In the genomic region with DNA sequence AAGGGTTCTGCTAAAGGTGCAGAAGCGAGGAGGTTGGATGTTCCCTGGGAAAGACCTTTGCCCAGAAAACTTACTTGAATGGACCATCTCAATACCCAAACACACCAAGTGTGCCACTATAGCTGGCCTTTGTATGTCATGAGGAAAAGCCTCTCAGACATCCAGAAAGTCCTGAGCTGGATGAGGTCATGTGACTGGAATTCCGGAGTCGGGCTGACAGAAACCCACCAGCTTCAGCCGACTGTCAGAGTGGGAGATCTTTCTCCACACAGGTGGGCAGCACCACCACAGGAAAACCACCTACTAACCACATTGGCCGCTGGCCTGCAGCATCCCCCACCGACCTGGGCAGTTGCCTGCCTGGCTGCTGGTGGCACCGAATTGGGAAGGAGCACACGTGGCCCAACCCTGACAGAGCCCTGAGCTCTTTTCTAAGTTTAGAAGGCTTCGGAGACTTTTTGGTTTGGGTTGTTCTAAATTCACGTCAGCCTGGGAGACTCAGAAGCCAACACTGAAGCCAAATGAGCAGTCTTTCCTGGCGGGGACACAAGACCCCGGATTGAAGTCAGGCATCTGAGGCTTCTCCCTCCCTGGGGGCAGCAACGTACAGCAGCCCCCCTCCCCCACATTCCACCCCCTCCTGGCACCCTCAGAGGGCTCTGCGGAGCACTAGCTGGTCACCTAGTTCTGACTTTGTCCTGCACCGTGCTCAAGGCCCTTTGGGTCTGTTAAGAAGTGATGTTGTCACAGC, we compare ENCODE assay signal across 22 mouse cellular contexts.
DNase-seq lines count a peak whose midpoint lies in the region; ATAC-seq and TF ChIP-seq lines count a peak whose summit lies in the region.
"Had no signal": no experiment of that assay in that cellular context is flagged by ENCODE, and none has a peak within 500 bp of the region (broad histone marks: within the 10 kb centered on the region; RNA-seq: fewer than 3 reads in every experiment).

No protein-coding gene starts in this region.

- 48% methylated on average over 15 of the region's 15 CpGs for WGBS in heart, adult 2 months
- WGBS in intestine, embryonic 14.5 days = 81% methylated on average over 15 of the region's 15 CpGs
- 79% methylated on average over 15 of the region's 15 CpGs for WGBS in intestine, postnatal 0 days
- 56% methylated on average over 15 of the region's 15 CpGs for WGBS in heart, embryonic 16.5 days
- WGBS in stomach, embryonic 15.5 days = 69% methylated on average over 15 of the region's 15 CpGs
- 85% methylated on average over 15 of the region's 15 CpGs for WGBS in kidney, embryonic 14.5 days

- H3K36me3 ChIP-seq in heart, adult 2 months (ENCODE audit: control insufficient read depth, insufficient read depth, low read length) = peaks cover 25% of the 10 kb centered on the region
- H3K36me3 ChIP-seq in intestine, embryonic 14.5 days (ENCODE audit: control insufficient read depth, insufficient read depth, low read length) = no peaks in the 10 kb centered on the region
- no peaks in the 10 kb centered on the region for H3K36me3 ChIP-seq in intestine, postnatal 0 days (ENCODE audit: control insufficient read depth, insufficient read depth)
- H3K36me3 ChIP-seq in heart, embryonic 16.5 days (ENCODE audit: control insufficient read depth, insufficient read depth) = peaks cover 5% of the 10 kb centered on the region; the same call in 1 of the 2 replicates
- no peaks in the 10 kb centered on the region for H3K36me3 ChIP-seq in stomach, embryonic 15.5 days
- H3K36me3 ChIP-seq in kidney, embryonic 14.5 days (ENCODE audit: control insufficient read depth, insufficient read depth, low read length) = peaks cover 3% of the 10 kb centered on the region; the same call in 1 of the 2 replicates
- H3K36me3 ChIP-seq: G1E; hindbrain, embryonic 12.5 days; liver, embryonic 13.5 days; midbrain, embryonic 15.5 days; neural tube, embryonic 13.5 days had no signal

- no peak for TF ChIP-seq CTCF in heart, adult 2 months (IDR thresholded peaks at IDR 0.05)
- TF ChIP-seq CTCF in intestine, postnatal 0 days (IDR thresholded peaks at IDR 0.05; ENCODE audit: low read depth) = no peak

- peak overlapping the region; percentile 79 for H3K27ac ChIP-seq in heart, adult 2 months
- peak overlapping the region; percentile 22; the same call in 1 of the 2 replicates for H3K27ac ChIP-seq in intestine, embryonic 14.5 days (ENCODE audit: low read depth)
- no peak overlapping the region for H3K27ac ChIP-seq in intestine, postnatal 0 days (ENCODE audit: low read depth, low read length)
- H3K27ac ChIP-seq in heart, embryonic 16.5 days (ENCODE audit: low read length) = peak overlapping the region; percentile 74
- H3K27ac ChIP-seq in stomach, embryonic 15.5 days = peak overlapping the region; percentile 27; the same call in 1 of the 2 replicates
- no peak overlapping the region for H3K27ac ChIP-seq in kidney, embryonic 14.5 days (ENCODE audit: low read depth, low read length)
- H3K27ac ChIP-seq: hindbrain, embryonic 12.5 days; kidney, embryonic 15.5 days; liver, embryonic 13.5 days; midbrain, embryonic 15.5 days; neural tube, embryonic 13.5 days had no signal

- H3K79me2 ChIP-seq in heart, adult 2 months (replicated peaks; ENCODE audit: control insufficient read depth, insufficient read depth, low read length) = no peaks in the 10 kb centered on the region

- H3K4me2 ChIP-seq in intestine, embryonic 14.5 days (ENCODE audit: low read length) = no peak overlapping the region
- no peak overlapping the region for H3K4me2 ChIP-seq in intestine, postnatal 0 days (replicated peaks; ENCODE audit: low read depth)
- no peak overlapping the region for H3K4me2 ChIP-seq in heart, embryonic 16.5 days (ENCODE audit: low read depth, low read length)
- H3K4me2 ChIP-seq in stomach, embryonic 15.5 days = no peak overlapping the region
- H3K4me2 ChIP-seq in kidney, embryonic 14.5 days (replicated peaks; ENCODE audit: low read depth, low read length) = no peak overlapping the region
- H3K4me2 ChIP-seq: hindbrain, embryonic 12.5 days; kidney, embryonic 15.5 days; liver, embryonic 13.5 days; midbrain, embryonic 15.5 days; neural tube, embryonic 13.5 days had no signal

- no peak for TF ChIP-seq POLR2A in heart, adult 2 months (IDR thresholded peaks at IDR 0.05; ENCODE audit: insufficient read depth, low read depth, low read length)

- H3K4me3 ChIP-seq in heart, adult 2 months = no peak overlapping the region
- no peak overlapping the region for H3K4me3 ChIP-seq in intestine, embryonic 14.5 days (ENCODE audit: low read depth, low read length)
- H3K4me3 ChIP-seq in intestine, postnatal 0 days (ENCODE audit: low read depth, low read length) = no peak overlapping the region
- H3K4me3 ChIP-seq in heart, embryonic 16.5 days (ENCODE audit: low read length) = no peak overlapping the region
- no peak overlapping the region for H3K4me3 ChIP-seq in stomach, embryonic 15.5 days (replicated peaks)
- H3K4me3 ChIP-seq in kidney, embryonic 14.5 days (ENCODE audit: low read length) = no peak overlapping the region
- H3K4me3 ChIP-seq: hindbrain, embryonic 12.5 days; kidney, embryonic 15.5 days; liver, embryonic 13.5 days; midbrain, embryonic 15.5 days; neural tube, embryonic 13.5 days had no signal

- no peaks in the 10 kb centered on the region for H3K27me3 ChIP-seq in heart, adult 2 months (ENCODE audit: control insufficient read depth, insufficient read depth, low read length)
- H3K27me3 ChIP-seq in intestine, embryonic 14.5 days (replicated peaks; ENCODE audit: control insufficient read depth, insufficient read depth, low read length) = no peaks in the 10 kb centered on the region
- no peaks in the 10 kb centered on the region for H3K27me3 ChIP-seq in intestine, postnatal 0 days (replicated peaks; ENCODE audit: control insufficient read depth, insufficient read depth, low read length)
- H3K27me3 ChIP-seq in heart, embryonic 16.5 days (ENCODE audit: control insufficient read depth, insufficient read depth, low read length) = no peaks in the 10 kb centered on the region
- no peaks in the 10 kb centered on the region for H3K27me3 ChIP-seq in stomach, embryonic 15.5 days (replicated peaks)
- H3K27me3 ChIP-seq in kidney, embryonic 14.5 days (ENCODE audit: control insufficient read depth, insufficient read depth, low read length) = no peaks in the 10 kb centered on the region
- H3K27me3 ChIP-seq: hindbrain, embryonic 12.5 days; kidney, embryonic 15.5 days; liver, embryonic 13.5 days; midbrain, embryonic 15.5 days; neural tube, embryonic 13.5 days; Patski had no signal

- H3K4me1 ChIP-seq in heart, adult 2 months (ENCODE audit: control insufficient read depth, insufficient read depth, low read length) = peaks cover 44% of the 10 kb centered on the region
- H3K4me1 ChIP-seq in intestine, embryonic 14.5 days (replicated peaks; ENCODE audit: control insufficient read depth, insufficient read depth, low read length) = peaks cover 39% of the 10 kb centered on the region
- peaks cover 3% of the 10 kb centered on the region for H3K4me1 ChIP-seq in intestine, postnatal 0 days (replicated peaks; ENCODE audit: control insufficient read depth, insufficient read depth, low read length)
- peaks cover 39% of the 10 kb centered on the region for H3K4me1 ChIP-seq in heart, embryonic 16.5 days (ENCODE audit: control insufficient read depth, insufficient read depth, low read length)
- H3K4me1 ChIP-seq in stomach, embryonic 15.5 days = peaks cover 27% of the 10 kb centered on the region
- H3K4me1 ChIP-seq in kidney, embryonic 14.5 days (ENCODE audit: control insufficient read depth, insufficient read depth, low read length) = peaks cover 16% of the 10 kb centered on the region
- H3K4me1 ChIP-seq: liver, embryonic 13.5 days; midbrain, embryonic 15.5 days had no signal

- TF ChIP-seq EP300 in heart, adult 2 months (IDR thresholded peaks at IDR 0.05; ENCODE audit: insufficient read depth, low read depth, low read length) = no peak

- intact Hi-C loops in heart, adult 2 months (cut with DNase I) = loop anchor here (1.0 kb wide), 1 partner anchor 45 kb away; no protein-coding TSS in a partner anchor

- no peak for DNase-seq in heart, adult 2 months
- DNase-seq in heart, postnatal 4 days = no peak
- DNase-seq in intestine, embryonic 14.5 days (ENCODE audit: low spot score) = no peak
- DNase-seq: adrenal gland, postnatal 36 days; cerebellum, adult 11-12 months; cerebellum, postnatal 14 days; kidney, postnatal 36 days; liver, embryonic 13.5 days; lung, adult 2 months; lung, postnatal 36 days; right cerebral cortex, postnatal 4 days had no signal

- H3K9ac ChIP-seq in heart, adult 2 months (ENCODE audit: low read depth, low read length) = peak overlapping the region; percentile 48
- H3K9ac ChIP-seq in intestine, embryonic 14.5 days (ENCODE audit: low read length) = no peak overlapping the region
- H3K9ac ChIP-seq in intestine, postnatal 0 days (ENCODE audit: low read depth, low read length) = no peak overlapping the region
- H3K9ac ChIP-seq in heart, embryonic 16.5 days (ENCODE audit: low read length) = peak overlapping the region; percentile 41
- H3K9ac ChIP-seq in stomach, embryonic 15.5 days = no peak overlapping the region
- H3K9ac ChIP-seq in kidney, embryonic 14.5 days (ENCODE audit: low read depth, low read length) = no peak overlapping the region
- H3K9ac ChIP-seq: hindbrain, embryonic 12.5 days; kidney, embryonic 15.5 days; liver, embryonic 13.5 days; midbrain, embryonic 15.5 days; neural tube, embryonic 13.5 days had no signal

- ATAC-seq in intestine, embryonic 14.5 days (replicated peaks; ENCODE audit: low FRiP score, low TSS enrichment, low read depth) = no peak
- no peak for ATAC-seq in intestine, postnatal 0 days
- ATAC-seq in heart, embryonic 16.5 days (replicated peaks; ENCODE audit: extremely low read depth, insufficient read depth, low FRiP score) = no peak
- no peak for ATAC-seq in stomach, embryonic 15.5 days (ENCODE audit: insufficient read depth, low FRiP score, low read depth)
- ATAC-seq in kidney, embryonic 14.5 days (ENCODE audit: low FRiP score, low TSS enrichment) = no peak
- ATAC-seq in megakaryocyte progenitor cell, adult 5-6 weeks (replicated peaks; ENCODE audit: poor library complexity) = no peak
- ATAC-seq: midbrain, embryonic 15.5 days; Patski had no signal

- H3K9me3 ChIP-seq in intestine, embryonic 14.5 days (ENCODE audit: control insufficient read depth, low read length) = no peaks in the 10 kb centered on the region
- H3K9me3 ChIP-seq in intestine, postnatal 0 days (ENCODE audit: control insufficient read depth) = no peaks in the 10 kb centered on the region
- no peaks in the 10 kb centered on the region for H3K9me3 ChIP-seq in heart, embryonic 16.5 days (replicated peaks; ENCODE audit: control insufficient read depth, low read length)
- H3K9me3 ChIP-seq in stomach, embryonic 15.5 days = no peaks in the 10 kb centered on the region
- no peaks in the 10 kb centered on the region for H3K9me3 ChIP-seq in kidney, embryonic 14.5 days (ENCODE audit: control insufficient read depth, low read length)
- H3K9me3 ChIP-seq: G1E; hindbrain, embryonic 12.5 days; kidney, embryonic 15.5 days; liver, embryonic 13.5 days; midbrain, embryonic 15.5 days; neural tube, embryonic 13.5 days had no signal

Comparison
In these comparisons a context has a peak if more than half of its experiments do, and no peak if none do; other contexts are left out.
1. H3K27ac ChIP-seq: peak in heart, adult 2 months (single experiment), intestine, embryonic 14.5 days (single experiment), heart, embryonic 16.5 days (single experiment) and stomach, embryonic 15.5 days (single experiment); none in intestine, postnatal 0 days (single experiment) and kidney, embryonic 14.5 days (single experiment).
2. H3K9ac ChIP-seq: peak in heart, adult 2 months (single experiment) and heart, embryonic 16.5 days (single experiment); none in intestine, embryonic 14.5 days (single experiment), intestine, postnatal 0 days (single experiment), stomach, embryonic 15.5 days (single experiment) and kidney, embryonic 14.5 days (single experiment).